ENCODE assay signal across 21 mouse cellular contexts in genomic region chr17:79509957-79510710, GRCm38 (mm10).
DNase-seq lines count a peak whose midpoint lies in the region; ATAC-seq lines count a peak whose summit lies in the region.
"Had no signal": no experiment of that assay in that cellular context is flagged by ENCODE, and none has a peak within 500 bp of the region (broad histone marks: within the 10 kb centered on the region; RNA-seq: fewer than 3 reads in every experiment).

No protein-coding gene starts in this region.

- no peaks in the 10 kb centered on the region for H3K9me3 ChIP-seq in forebrain, embryonic 14.5 days (replicated peaks; ENCODE audit: control insufficient read depth, low read length)
- no peaks in the 10 kb centered on the region for H3K9me3 ChIP-seq in forebrain, embryonic 11.5 days (ENCODE audit: control insufficient read depth, low read length)
- H3K9me3 ChIP-seq in heart, embryonic 13.5 days: no peaks in the 10 kb centered on the region
- no peaks in the 10 kb centered on the region for H3K9me3 ChIP-seq in lung, embryonic 15.5 days
- H3K9me3 ChIP-seq: hindbrain, embryonic 15.5 days; intestine, embryonic 15.5 days; kidney, embryonic 15.5 days; midbrain, embryonic 12.5 days; neural tube, embryonic 12.5 days had no signal

- no peak overlapping the region for H3K4me3 ChIP-seq in forebrain, embryonic 14.5 days (ENCODE audit: low read depth, low read length)
- H3K4me3 ChIP-seq in forebrain, embryonic 11.5 days (ENCODE audit: low read depth, low read length): no peak overlapping the region
- no peak overlapping the region for H3K4me3 ChIP-seq in heart, embryonic 13.5 days
- no peak overlapping the region for H3K4me3 ChIP-seq in lung, embryonic 15.5 days
- H3K4me3 ChIP-seq: hindbrain, embryonic 15.5 days; intestine, embryonic 15.5 days; kidney, embryonic 15.5 days; left cerebral cortex, adult 2 months; midbrain, embryonic 12.5 days; neural tube, embryonic 12.5 days had no signal

- no peak for DNase-seq in forebrain, embryonic 14.5 days (ENCODE audit: low spot score)
- DNase-seq in forebrain, embryonic 11.5 days (ENCODE audit: low spot score): no peak
- DNase-seq in heart, postnatal 36 days: no peak
- DNase-seq in lung, postnatal 36 days: no peak
- DNase-seq in yolk sac, embryonic 10.5 days (ENCODE audit: low spot score): peak; percentile 32
- no peak for DNase-seq in embryo, embryonic 11 days
- DNase-seq: adrenal gland, postnatal 36 days; cerebellum, adult 18-20 months; cerebellum, postnatal 25 days; gastrocnemius, postnatal 10 days; right cerebral cortex, postnatal 4 days had no signal

- ATAC-seq in forebrain, embryonic 14.5 days: peak; percentile 15; the same call in 1 of the 2 replicates
- no peak for ATAC-seq in forebrain, embryonic 11.5 days (replicated peaks; ENCODE audit: low FRiP score)
- ATAC-seq in heart, embryonic 13.5 days (ENCODE audit: extremely low read depth, insufficient number of reproducible peaks, low FRiP score, low TSS enrichment): peak; percentile 37; the same call in 1 of the 2 replicates
- ATAC-seq in lung, embryonic 15.5 days (ENCODE audit: borderline replicate concordance, extremely low read depth, low FRiP score, low TSS enrichment): no peak
- ATAC-seq: intestine, embryonic 15.5 days had no signal

- no peaks in the 10 kb centered on the region for H3K4me1 ChIP-seq in forebrain, embryonic 14.5 days (ENCODE audit: control insufficient read depth, insufficient read depth, low read length)
- no peaks in the 10 kb centered on the region for H3K4me1 ChIP-seq in forebrain, embryonic 11.5 days (replicated peaks; ENCODE audit: control insufficient read depth, insufficient read depth, low read length)
- peaks cover 27% of the 10 kb centered on the region for H3K4me1 ChIP-seq in heart, embryonic 13.5 days
- peaks cover 24% of the 10 kb centered on the region for H3K4me1 ChIP-seq in lung, embryonic 15.5 days
- H3K4me1 ChIP-seq: intestine, embryonic 15.5 days; midbrain, embryonic 12.5 days; neural tube, embryonic 12.5 days had no signal

- H3K27me3 ChIP-seq in forebrain, embryonic 14.5 days (replicated peaks; ENCODE audit: control insufficient read depth, insufficient read depth, low read length): no peaks in the 10 kb centered on the region
- no peaks in the 10 kb centered on the region for H3K27me3 ChIP-seq in forebrain, embryonic 11.5 days (ENCODE audit: control insufficient read depth, insufficient read depth, low read length)
- no peaks in the 10 kb centered on the region for H3K27me3 ChIP-seq in heart, embryonic 13.5 days (replicated peaks)
- H3K27me3 ChIP-seq in lung, embryonic 15.5 days: no peaks in the 10 kb centered on the region
- H3K27me3 ChIP-seq: hindbrain, embryonic 15.5 days; intestine, embryonic 15.5 days; kidney, embryonic 15.5 days; midbrain, embryonic 12.5 days; neural tube, embryonic 12.5 days had no signal

- no peak overlapping the region for H3K27ac ChIP-seq in forebrain, embryonic 14.5 days (ENCODE audit: low read depth, low read length)
- no peak overlapping the region for H3K27ac ChIP-seq in forebrain, embryonic 11.5 days (ENCODE audit: low read depth, low read length)
- H3K27ac ChIP-seq in heart, embryonic 13.5 days (replicated peaks): peak overlapping the region; percentile 70
- H3K27ac ChIP-seq in lung, embryonic 15.5 days: peak overlapping the region; percentile 26
- H3K27ac ChIP-seq: hindbrain, embryonic 15.5 days; intestine, embryonic 15.5 days; kidney, embryonic 15.5 days; left cerebral cortex, adult 2 months; midbrain, embryonic 12.5 days; neural tube, embryonic 12.5 days; stomach, postnatal 0 days had no signal

- 80% methylated on average over 11 of the region's 11 CpGs for WGBS in forebrain, embryonic 14.5 days
- 87% methylated on average over 11 of the region's 11 CpGs for WGBS in forebrain, embryonic 11.5 days
- 28% methylated on average over 11 of the region's 11 CpGs for WGBS in heart, embryonic 13.5 days
- WGBS in lung, embryonic 15.5 days: 45% methylated on average over 11 of the region's 11 CpGs

- H3K36me3 ChIP-seq in forebrain, embryonic 14.5 days (ENCODE audit: control insufficient read depth, insufficient read depth, low read length): no peaks in the 10 kb centered on the region
- H3K36me3 ChIP-seq in forebrain, embryonic 11.5 days (ENCODE audit: control insufficient read depth, insufficient read depth, low read length): no peaks in the 10 kb centered on the region
- no peaks in the 10 kb centered on the region for H3K36me3 ChIP-seq in heart, embryonic 13.5 days
- no peaks in the 10 kb centered on the region for H3K36me3 ChIP-seq in lung, embryonic 15.5 days
- H3K36me3 ChIP-seq: hindbrain, embryonic 15.5 days; intestine, embryonic 15.5 days; kidney, embryonic 15.5 days; midbrain, embryonic 12.5 days; neural tube, embryonic 12.5 days had no signal

- H3K4me2 ChIP-seq in forebrain, embryonic 14.5 days (ENCODE audit: low read length): no peak overlapping the region
- H3K4me2 ChIP-seq in forebrain, embryonic 11.5 days (ENCODE audit: low read depth, low read length, severe bottlenecking): no peak overlapping the region
- peak overlapping the region; percentile 40 for H3K4me2 ChIP-seq in heart, embryonic 13.5 days
- no peak overlapping the region for H3K4me2 ChIP-seq in lung, embryonic 15.5 days
- H3K4me2 ChIP-seq: hindbrain, embryonic 15.5 days; intestine, embryonic 15.5 days; kidney, embryonic 15.5 days; liver, embryonic 11.5 days; midbrain, embryonic 12.5 days; neural tube, embryonic 12.5 days had no signal

- H3K9ac ChIP-seq in forebrain, embryonic 14.5 days (ENCODE audit: low read length): no peak overlapping the region
- no peak overlapping the region for H3K9ac ChIP-seq in forebrain, embryonic 11.5 days (ENCODE audit: low read length)
- no peak overlapping the region for H3K9ac ChIP-seq in heart, embryonic 13.5 days
- H3K9ac ChIP-seq in lung, embryonic 15.5 days: no peak overlapping the region
- H3K9ac ChIP-seq: hindbrain, embryonic 15.5 days; intestine, embryonic 15.5 days; kidney, embryonic 15.5 days; midbrain, embryonic 12.5 days; neural tube, embryonic 12.5 days had no signal

- intact Hi-C loops in heart, postnatal 36 days (cut with DNase I): no loop called here

Comparison
In these comparisons a context has a peak if more than half of its experiments do, and no peak if none do; other contexts are left out.
1. ATAC-seq: peak in forebrain, embryonic 14.5 days (single experiment) and heart, embryonic 13.5 days (single experiment); none in forebrain, embryonic 11.5 days (single experiment) and lung, embryonic 15.5 days (single experiment).
2. H3K27ac ChIP-seq: peak in heart, embryonic 13.5 days (single experiment) and lung, embryonic 15.5 days (single experiment); none in forebrain, embryonic 14.5 days (single experiment) and forebrain, embryonic 11.5 days (single experiment).